Mouse (Mus musculus): ENCODE results near the gene Ccdc160.

GRCm38 (mm10) chrX:52744201-52745051 is 46.6 kb upstream of the Ccdc160 start:
- TF ChIP-seq CTCF (IDR thresholded peaks at IDR 0.05; ENCODE audit: control insufficient read depth, insufficient read depth, low read length) (no peak), POLR2A (IDR thresholded peaks at IDR 0.05; ENCODE audit: borderline replicate concordance, control insufficient read depth, low read depth, low read length) (no peak)
